Mouse (Mus musculus) heart, adult 2 months (tissue): ENCODE results near the gene Adamts5. TPM values are rescaled to one million over a fixed set of nuclear protein-coding genes. Genes with fewer than 3 reads are reported as not detected.
A peak's percentile ranks its signal among the peaks of the same experiment; 100 is the strongest.

Source experiments
- DNase-seq, 2 experiments: peaks; one replicate each; pipeline ENCODE4 v3.0.0; 2021
- H3K27ac ChIP-seq: fragments of 200-600 bp; 2 replicates; pipeline ENCODE4 v1.8.1; 2022
- H3K27me3 ChIP-seq: fragments of 200-500 bp; 2 replicates; pipeline ENCODE4 v1.6.1; 2012; ENCODE audit warnings: mild to moderate bottlenecking, low read length, inconsistent platforms, mixed read lengths; ENCODE audit not compliant: control insufficient read depth, insufficient read depth
- H3K36me3 ChIP-seq: fragments of 200-500 bp; 2 replicates; pipeline ENCODE4 v1.6.1; 2012; ENCODE audit warnings: low read length, inconsistent platforms; ENCODE audit not compliant: control insufficient read depth, insufficient read depth
- H3K4me1 ChIP-seq: fragments of 200-500 bp; 2 replicates; pipeline ENCODE4 v1.6.1; 2011; ENCODE audit warnings: low read length; ENCODE audit not compliant: control insufficient read depth, insufficient read depth
- H3K4me3 ChIP-seq: fragments of 200-600 bp; 2 replicates; pipeline ENCODE4 v1.8.1; 2022
- H3K79me2 ChIP-seq: fragments of 200-500 bp; replicated peaks from 2 replicates; pipeline ENCODE4 v1.6.1; 2012; ENCODE audit warnings: mild to moderate bottlenecking, inconsistent platforms, low read length, moderate library complexity, mixed read lengths; ENCODE audit not compliant: control insufficient read depth, insufficient read depth
- H3K9ac ChIP-seq: fragments of 200-500 bp; 2 replicates; pipeline ENCODE4 v1.6.1; 2012; ENCODE audit warnings: low read depth, mild to moderate bottlenecking, control low read depth, inconsistent platforms, low read length, mixed read lengths
- CTCF ChIP-seq: fragments of 200-600 bp; IDR thresholded peaks from 2 replicates; pipeline ENCODE4 v1.8.1; 2022; ENCODE audit warnings: antibody characterized with exemption, mild to moderate bottlenecking, moderate library complexity
- EP300 ChIP-seq: fragments of 200-500 bp; IDR thresholded peaks from 2 replicates; pipeline ENCODE4 v1.6.1; 2011; ENCODE audit warnings: low read depth, low read length, control low read depth; ENCODE audit not compliant: insufficient read depth
- POLR2A ChIP-seq: fragments of 200-500 bp; IDR thresholded peaks from 2 replicates; pipeline ENCODE4 v1.6.1; 2011; ENCODE audit warnings: mild to moderate bottlenecking, low read depth, low read length, control low read depth; ENCODE audit not compliant: insufficient read depth
- WGBS: fragments of 180-500 bp; shearing (Covaris S2); methylation state at CpG from one replicate; pipeline ENCODE4 v1.1.7; 2018; 5-methylcytosine and 5-hydroxymethylcytosine counted together
- intact Hi-C: fragments of 180-260 bp; cut with DNase I; formaldehyde crosslinking; loops from one replicate; pipeline ENCODE4 v1.15.1; 2025
- polyA plus RNA-seq: library from polyadenylated mRNA; depleted of rRNA; stranded (reverse); fragments of >200 nt; gene quantifications from 2 replicates; pipeline ENCODE4 v1.2.3, GENCODE M21; 2012
- total RNA-seq, 2 experiments: library from RNA; stranded (reverse); gene quantifications; 2 replicates each; pipeline ENCODE4 v1.2.3; 2021

Adamts5 gene
- total and polyA plus RNA-seq, 3 experiments: 3.6 to 7.5 (median 7.4) TPM

DNA sequence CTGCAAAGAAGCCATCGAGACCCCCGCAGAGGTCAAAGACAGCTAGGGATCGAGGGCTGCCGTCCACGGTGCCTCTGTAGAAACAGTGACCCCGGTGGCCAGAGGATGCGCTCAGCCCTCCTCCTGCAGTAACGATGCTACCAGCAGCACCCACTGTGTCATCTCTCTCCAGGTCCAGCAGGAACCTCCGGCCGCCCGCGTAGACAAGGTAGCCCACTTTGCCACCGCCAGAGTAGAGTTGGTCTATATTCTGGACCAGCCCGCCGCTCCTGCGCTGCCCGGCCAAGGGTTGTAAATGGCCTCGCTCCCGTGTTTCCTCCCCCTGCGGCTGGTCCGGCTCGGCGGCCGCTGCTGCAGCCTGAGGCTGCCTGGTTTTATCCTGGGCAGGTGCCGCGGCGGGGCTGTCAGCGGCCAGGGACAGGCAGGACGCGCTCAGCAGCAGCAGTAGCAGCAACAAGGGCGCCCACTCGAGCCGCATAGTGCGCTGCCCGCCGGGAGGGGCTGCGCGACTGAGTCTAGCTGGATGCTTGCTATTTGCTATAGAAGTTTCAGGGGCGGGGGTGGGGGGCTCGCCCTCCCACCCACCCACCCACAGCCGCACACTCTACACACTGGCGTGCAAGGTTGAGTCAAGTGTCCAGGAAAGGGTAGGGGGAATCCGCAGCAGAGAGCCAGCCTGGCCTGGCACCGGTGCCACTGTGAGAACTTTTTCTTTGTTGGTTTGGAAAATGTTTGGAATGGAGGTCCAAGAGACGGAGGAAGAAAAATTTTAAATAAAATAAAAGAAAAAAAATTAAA is 1.6 kb downstream of the Adamts5 start:
- peak overlapping the region; percentile 62 for H3K4me3 ChIP-seq
- peak overlapping the region; percentile 83 for H3K9ac ChIP-seq
- peaks cover 2% of the 10 kb centered on the region; the same call in 1 of the 2 replicates for H3K4me1 ChIP-seq
- peak; percentile 48 to 63 for DNase-seq
- WGBS: 3% methylated on average over 45 of the region's 45 CpGs
- intact Hi-C loops: loop anchor here (5.0 kb wide), 3 partner anchors 67 to 517 kb away; no protein-coding TSS in a partner anchor
- peak overlapping the region; percentile 83 for H3K27ac ChIP-seq
- no peaks in the 10 kb centered on the region for H3K27me3 ChIP-seq
- TF ChIP-seq POLR2A (0 out of 2 replicates have a peak, but pooled peaks have one; percentile 4), EP300 (no peak), CTCF (0 out of 2 replicates have a peak, but pooled peaks have one; percentile 4)
- no peaks in the 10 kb centered on the region for H3K79me2 ChIP-seq
- no peaks in the 10 kb centered on the region for H3K36me3 ChIP-seq

DNA sequence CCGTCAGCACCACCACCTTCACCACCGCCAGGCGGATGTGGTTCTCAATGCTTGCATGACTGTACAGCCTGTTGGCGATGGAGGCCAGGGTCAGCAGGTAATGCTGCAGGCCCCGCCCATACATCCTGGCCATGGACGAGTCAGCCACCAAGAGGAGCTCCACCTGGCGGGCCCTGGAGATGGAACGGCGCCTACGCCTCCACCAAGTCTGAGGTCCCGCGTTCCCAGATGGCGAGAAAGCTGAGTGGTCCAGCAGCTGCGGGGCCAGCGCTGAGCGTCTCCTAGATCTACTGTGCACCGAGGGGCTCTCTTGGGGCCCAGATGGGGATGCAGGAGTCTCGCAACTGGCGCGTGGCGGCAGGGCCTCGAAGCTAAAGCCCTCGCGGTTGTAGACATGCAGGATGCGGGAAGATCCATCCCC is 2.3 kb downstream of the Adamts5 start:
- Histone ChIP-seq H3K4me1 (peaks cover 2% of the 10 kb centered on the region; the same call in 1 of the 2 replicates), H3K79me2 (no peaks in the 10 kb centered on the region), H3K27me3 (no peaks in the 10 kb centered on the region), H3K36me3 (no peaks in the 10 kb centered on the region), H3K4me3 (peak overlapping the region; percentile 62), H3K27ac (peak overlapping the region; percentile 83), H3K9ac (peak overlapping the region; percentile 83)
- WGBS: 34% methylated on average over 25 of the region's 25 CpGs
- intact Hi-C loops: no loop called here
- TF ChIP-seq POLR2A: no peak
- TF ChIP-seq CTCF: peak; percentile 31
- DNase-seq: peak; percentile 60 to 61

DNA sequence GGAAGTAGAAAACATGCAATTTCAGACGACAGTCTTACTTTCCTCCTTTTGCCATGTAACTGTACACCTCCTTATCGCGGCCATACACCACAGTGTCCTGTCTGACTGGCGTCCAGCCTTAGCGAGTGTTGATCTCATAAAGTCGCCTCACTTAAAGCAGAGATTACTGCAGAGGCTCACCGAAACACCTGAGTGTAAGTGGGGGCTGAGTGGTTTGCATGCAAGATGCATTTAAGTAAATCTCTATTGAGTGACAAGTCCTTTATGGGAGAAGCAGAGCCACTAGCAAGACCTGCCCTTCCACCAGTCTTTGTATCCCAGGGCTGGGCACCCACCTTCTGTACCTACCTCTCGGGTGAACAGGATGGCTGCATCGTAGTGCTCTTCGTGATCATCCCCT is 2.8 kb downstream of the Adamts5 start:
- intact Hi-C loops: no loop called here
- peak overlapping the region; percentile 83 for H3K27ac ChIP-seq
- no peak for DNase-seq
- 68% methylated on average over 10 of the region's 10 CpGs for WGBS
- no peaks in the 10 kb centered on the region for H3K79me2 ChIP-seq
- H3K4me1 ChIP-seq: peaks cover 2% of the 10 kb centered on the region; the same call in 1 of the 2 replicates
- no peak overlapping the region for H3K9ac ChIP-seq
- peak overlapping the region; percentile 62 for H3K4me3 ChIP-seq
- H3K27me3 ChIP-seq: no peaks in the 10 kb centered on the region
- no peaks in the 10 kb centered on the region for H3K36me3 ChIP-seq
- TF ChIP-seq EP300 (no peak), POLR2A (no peak), CTCF (no peak)

DNA sequence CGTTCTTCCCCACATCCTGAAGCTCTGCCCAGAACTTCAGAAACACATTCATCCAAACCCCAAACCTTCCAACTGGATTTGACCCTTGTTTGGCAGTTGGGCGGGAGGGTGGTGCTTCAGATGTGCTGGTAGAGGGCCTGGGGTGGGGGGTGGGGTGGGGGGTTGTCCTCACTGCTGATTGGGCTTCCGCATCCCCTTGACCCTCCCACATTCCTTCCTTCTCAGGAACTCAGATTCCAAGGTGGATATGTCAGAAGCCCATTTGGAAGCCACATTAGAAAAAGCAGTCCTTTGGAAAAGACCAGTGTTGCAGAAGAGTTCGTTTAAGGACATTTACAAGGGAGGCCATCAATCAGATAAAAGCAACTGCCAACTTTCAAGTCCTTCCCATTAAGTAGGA is 3.2 kb downstream of the Adamts5 start:
- Histone ChIP-seq H3K4me1 (peaks cover 2% of the 10 kb centered on the region; the same call in 1 of the 2 replicates), H3K4me3 (peak overlapping the region; percentile 62), H3K79me2 (no peaks in the 10 kb centered on the region), H3K9ac (no peak overlapping the region), H3K36me3 (no peaks in the 10 kb centered on the region), H3K27me3 (no peaks in the 10 kb centered on the region), H3K27ac (peak overlapping the region; percentile 83)
- WGBS: 58% methylated on average over 4 of the region's 4 CpGs
- TF ChIP-seq CTCF (no peak), POLR2A (0 out of 2 replicates have a peak, but pooled peaks have one; percentile 37)
- DNase-seq: peak; percentile 54 to 61
- intact Hi-C loops: no loop called here

DNA sequence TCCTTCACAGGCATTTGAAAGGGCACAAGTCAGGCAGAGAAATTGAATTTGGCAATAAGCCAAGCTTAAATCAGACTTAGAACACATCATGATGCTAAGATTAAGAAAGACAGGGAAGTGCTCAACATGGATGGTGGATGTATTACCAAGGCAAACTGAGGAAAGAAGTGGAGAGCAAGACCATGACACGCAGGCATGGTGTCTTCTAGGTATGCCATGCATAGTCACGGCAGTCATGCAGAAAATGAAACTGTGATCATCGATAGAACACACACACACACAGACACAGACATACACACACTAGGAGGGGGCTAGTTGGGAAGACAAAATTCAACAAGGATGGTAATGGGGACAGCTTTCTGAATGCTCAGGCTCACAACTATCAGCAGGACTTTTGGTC is 3.8 kb downstream of the Adamts5 start:
- Histone ChIP-seq H3K27me3 (no peaks in the 10 kb centered on the region), H3K4me1 (peaks cover 2% of the 10 kb centered on the region; the same call in 1 of the 2 replicates), H3K27ac (peak overlapping the region; percentile 36; the same call in 1 of the 2 replicates), H3K4me3 (peak overlapping the region; percentile 16; the same call in 1 of the 2 replicates), H3K9ac (peak overlapping the region; percentile 50), H3K36me3 (no peaks in the 10 kb centered on the region), H3K79me2 (no peaks in the 10 kb centered on the region)
- TF ChIP-seq CTCF (no peak), POLR2A (no peak), EP300 (no peak)
- intact Hi-C loops: no loop called here
- no peak for DNase-seq
- WGBS: 85% methylated on average over 3 of the region's 3 CpGs

DNA sequence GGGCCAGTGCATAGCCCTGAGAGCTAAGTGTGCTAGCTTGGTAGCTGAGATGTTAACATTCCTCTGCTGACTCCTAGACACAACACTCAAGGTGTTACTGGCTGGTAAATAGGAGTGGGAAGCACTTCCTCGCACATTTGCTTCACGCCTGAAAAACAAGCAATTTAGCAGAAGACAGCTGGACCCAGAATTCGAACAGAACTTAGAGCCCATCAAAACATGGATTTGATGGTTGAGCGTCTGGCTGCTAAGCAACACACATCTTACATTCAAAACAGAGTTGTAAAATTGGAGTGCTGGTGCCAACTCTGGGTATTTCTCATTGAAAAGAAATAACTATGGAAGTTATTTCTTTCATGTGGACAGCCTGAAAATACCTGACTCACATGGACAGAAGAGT is 5.7 kb downstream of the Adamts5 start:
- Histone ChIP-seq H3K27me3 (no peaks in the 10 kb centered on the region), H3K9ac (no peak overlapping the region), H3K36me3 (no peaks in the 10 kb centered on the region), H3K79me2 (no peaks in the 10 kb centered on the region), H3K4me1 (peaks cover 2% of the 10 kb centered on the region; the same call in 1 of the 2 replicates), H3K27ac (no peak overlapping the region), H3K4me3 (no peak overlapping the region)
- intact Hi-C loops: no loop called here
- TF ChIP-seq CTCF: no peak
- TF ChIP-seq POLR2A: no peak
- no peak for TF ChIP-seq EP300
- 71% methylated on average over 4 of the region's 4 CpGs for WGBS
- no peak for DNase-seq
